Mouse (Mus musculus) spleen, adult 2 months (tissue): ENCODE results near the gene Gm20388. TPM values are rescaled to one million over a fixed set of nuclear protein-coding genes. Genes with fewer than 3 reads are reported as not detected.
A peak's percentile ranks its signal among the peaks of the same experiment; 100 is the strongest.

Experiments
- DNase-seq, 2 experiments: peaks; one replicate each; pipeline versions ENCODE4 v3.0.0 to v3.0.0-alpha.2; 2012 to 2021; ENCODE audit warnings: low spot score in 2 of 2, low read depth in 1 of 2
- H3K27ac ChIP-seq: fragments of 200-500 bp; 2 replicates; pipeline ENCODE4 v1.5.1; 2012; ENCODE audit warnings: low read length, inconsistent platforms; ENCODE audit not compliant: insufficient read depth
- H3K27me3 ChIP-seq: fragments of 200-500 bp; 2 replicates; pipeline ENCODE4 v1.6.1; 2012; ENCODE audit warnings: mild to moderate bottlenecking, moderate library complexity, low read length, inconsistent platforms; ENCODE audit not compliant: control insufficient read depth, insufficient read depth
- H3K36me3 ChIP-seq: fragments of 200-500 bp; 2 replicates; pipeline ENCODE4 v1.6.1; 2012; ENCODE audit warnings: mild to moderate bottlenecking, low read length, inconsistent platforms; ENCODE audit not compliant: control insufficient read depth, insufficient read depth
- H3K4me1 ChIP-seq: fragments of 200-500 bp; 2 replicates; pipeline ENCODE4 v1.6.1; 2011; ENCODE audit warnings: inconsistent platforms; ENCODE audit not compliant: control insufficient read depth, insufficient read depth, insufficient read length
- H3K4me3 ChIP-seq: fragments of 200-500 bp; 2 replicates; pipeline ENCODE4 v1.5.1; 2011; ENCODE audit warnings: mild to moderate bottlenecking, inconsistent platforms; ENCODE audit not compliant: insufficient read depth, insufficient read length; ENCODE audit errors: extremely low read depth
- CTCF ChIP-seq: fragments of 200-500 bp; IDR thresholded peaks from 2 replicates; pipeline ENCODE4 v1.5.1; 2011; ENCODE audit warnings: mild to moderate bottlenecking, inconsistent platforms; ENCODE audit not compliant: insufficient read depth, insufficient read length, insufficient replicate concordance; ENCODE audit errors: extremely low read depth
- POLR2A ChIP-seq: fragments of 200-500 bp; IDR thresholded peaks from 2 replicates; pipeline ENCODE4 v1.6.1; 2011; ENCODE audit warnings: low read depth, low read length, inconsistent platforms
- WGBS: fragments of 180-500 bp; shearing (Covaris S2); methylation state at CpG from one replicate; pipeline ENCODE4 v1.1.7; 2018; 5-methylcytosine and 5-hydroxymethylcytosine counted together
- polyA plus RNA-seq: library from polyadenylated mRNA; depleted of rRNA; stranded (reverse); fragments of >200 nt; gene quantifications from 2 replicates; pipeline ENCODE4 v1.2.3, GENCODE M21; 2012

Gene Gm20388
- polyA plus RNA-seq, 1 experiment: 26.1 TPM

DNA sequence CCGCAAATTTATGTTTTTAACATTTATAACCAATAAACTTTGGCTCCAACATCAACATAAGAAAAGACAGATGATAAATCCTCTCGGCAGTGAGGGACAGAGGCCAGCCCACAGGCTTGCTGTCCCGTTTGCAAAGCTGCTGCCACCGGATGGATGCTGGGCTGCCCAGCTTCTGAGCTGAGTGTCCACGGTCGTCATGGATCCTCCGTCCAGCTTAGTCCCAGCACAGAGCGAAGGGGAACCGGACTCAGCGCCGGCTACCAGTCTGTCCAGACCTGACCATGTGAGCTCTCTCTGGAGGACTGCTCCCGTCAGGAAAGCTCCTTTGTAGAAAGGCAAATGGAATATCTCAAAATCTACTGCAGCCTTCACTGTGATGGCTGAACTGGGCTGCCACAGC lies 1289.4 kb downstream of the Gm20388 start:
- H3K27ac ChIP-seq: no peak overlapping the region
- 60% methylated on average over 12 of the region's 12 CpGs for WGBS
- no peak for DNase-seq
- H3K4me1 ChIP-seq: no peaks in the 10 kb centered on the region
- H3K4me3 ChIP-seq: no peak overlapping the region
- no peaks in the 10 kb centered on the region for H3K27me3 ChIP-seq
- H3K36me3 ChIP-seq: no peaks in the 10 kb centered on the region
- TF ChIP-seq POLR2A (no peak), CTCF (no peak)

GRCm38 (mm10) chr8:121200979-121201378 lies 1290.3 kb downstream of the Gm20388 start:
- no peaks in the 10 kb centered on the region for H3K27me3 ChIP-seq
- H3K36me3 ChIP-seq: no peaks in the 10 kb centered on the region
- WGBS: 54% methylated on average over 3 of the region's 3 CpGs
- no peak overlapping the region for H3K27ac ChIP-seq
- H3K4me3 ChIP-seq: no peak overlapping the region
- TF ChIP-seq CTCF: no peak
- no peak for TF ChIP-seq POLR2A
- H3K4me1 ChIP-seq: no peaks in the 10 kb centered on the region
- DNase-seq: no peak

GRCm38 (mm10) chr8:121201651-121202050 lies 1291.0 kb downstream of the Gm20388 start:
- Histone ChIP-seq H3K4me1 (no peaks in the 10 kb centered on the region), H3K4me3 (no peak overlapping the region), H3K27ac (no peak overlapping the region), H3K27me3 (no peaks in the 10 kb centered on the region), H3K36me3 (no peaks in the 10 kb centered on the region)
- DNase-seq: no peak
- WGBS: 67% methylated on average over 7 of the region's 7 CpGs
- TF ChIP-seq CTCF (no peak), POLR2A (no peak)

GRCm38 (mm10) chr8:121203612-121204376 lies 1293.2 kb downstream of the Gm20388 start:
- no peak overlapping the region for H3K4me3 ChIP-seq

GRCm38 (mm10) chr8:121207171-121207570 lies 1296.5 kb downstream of the Gm20388 start:
- Histone ChIP-seq H3K4me1 (no peaks in the 10 kb centered on the region), H3K27me3 (no peaks in the 10 kb centered on the region), H3K36me3 (no peaks in the 10 kb centered on the region), H3K4me3 (no peak overlapping the region), H3K27ac (no peak overlapping the region)
- 65% methylated on average over 2 of the region's 2 CpGs for WGBS
- TF ChIP-seq POLR2A (no peak), CTCF (no peak)
- DNase-seq: no peak

More at GRCm38 (mm10) chr8:121203612-121204376, 1293.2 kb downstream of the Gm20388 start:
- no peaks in the 10 kb centered on the region for H3K4me1 ChIP-seq
- H3K27me3 ChIP-seq: no peaks in the 10 kb centered on the region
- no peaks in the 10 kb centered on the region for H3K36me3 ChIP-seq
- DNase-seq: no peak
- TF ChIP-seq CTCF (no peak), POLR2A (no peak)
- no peak overlapping the region for H3K27ac ChIP-seq
- 84% methylated on average over 19 of the region's 19 CpGs for WGBS

DNA sequence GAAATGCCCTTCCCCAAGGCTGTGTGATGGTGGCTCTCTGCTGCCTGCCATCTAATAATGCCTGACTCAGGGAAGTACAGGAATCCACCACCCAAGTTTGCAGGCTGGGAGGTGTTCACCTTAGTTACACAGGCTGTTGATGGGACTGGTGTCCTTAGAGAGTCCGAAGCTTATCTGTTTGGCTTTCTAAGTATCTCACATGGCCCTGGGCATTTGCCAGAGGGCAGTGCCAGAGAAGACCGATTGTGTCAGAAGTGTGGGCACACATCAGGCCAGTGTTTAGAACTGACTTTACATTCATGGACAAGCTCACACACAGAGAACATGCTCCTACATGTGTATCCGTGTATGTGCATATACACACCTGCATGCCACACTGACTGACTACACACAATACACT lies 1300.0 kb downstream of the Gm20388 start:
- WGBS: 90% methylated on average over 3 of the region's 3 CpGs
- no peaks in the 10 kb centered on the region for H3K36me3 ChIP-seq
- H3K4me3 ChIP-seq: no peak overlapping the region
- no peak overlapping the region for H3K27ac ChIP-seq
- no peaks in the 10 kb centered on the region for H3K27me3 ChIP-seq
- DNase-seq: no peak
- H3K4me1 ChIP-seq: no peaks in the 10 kb centered on the region
- no peak for TF ChIP-seq CTCF
- no peak for TF ChIP-seq POLR2A

GRCm38 (mm10) chr8:121213236-121213635 lies 1302.6 kb downstream of the Gm20388 start:
- Histone ChIP-seq H3K27ac (no peak overlapping the region), H3K36me3 (no peaks in the 10 kb centered on the region), H3K27me3 (no peaks in the 10 kb centered on the region), H3K4me3 (no peak overlapping the region), H3K4me1 (no peaks in the 10 kb centered on the region)
- WGBS: 59% methylated on average over 15 of the region's 15 CpGs
- DNase-seq: no peak
- peak; percentile 11; the same call in 1 of the 2 replicates for TF ChIP-seq CTCF
- TF ChIP-seq POLR2A: no peak
